Mouse (Mus musculus): Measurements from ENCODE around the gene Olfr703. TPM values are rescaled to one million over a fixed set of nuclear protein-coding genes. Genes with fewer than 3 reads are reported as not detected.

The Olfr703 gene
- not detected for polyA plus RNA-seq (2012; fragmentation: generic; extraction: Trizol)

DNA sequence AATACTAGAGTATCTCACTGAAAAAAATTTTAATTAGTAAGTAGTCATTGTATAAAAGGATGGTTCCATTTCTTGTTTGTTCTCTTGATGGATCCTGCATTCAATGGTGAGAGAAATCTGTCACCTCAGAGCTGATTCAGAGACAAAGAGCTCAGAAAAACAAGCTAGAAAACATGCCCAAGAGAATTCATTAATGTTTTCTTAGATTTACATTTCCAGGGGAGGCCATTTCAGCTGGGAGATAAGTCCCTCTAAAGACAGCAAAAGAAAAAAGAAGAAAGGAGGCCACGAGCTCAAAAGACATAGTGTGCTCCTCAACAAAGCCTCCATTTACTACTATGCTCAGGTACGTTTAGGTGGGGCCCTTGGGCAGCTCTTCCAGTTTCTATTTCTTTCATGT, at the start of gene Olfr703:
TSS of gene Olfr703 (plus strand) at position 301 of the 400 bp plus-strand sequence.
- no peak within 1 kb of the TSS for H3K4me3 ChIP-seq
- H3K4me2 ChIP-seq (ENCODE audit: low read depth): no peak within 1 kb of the TSS
- no peak for TF ChIP-seq MAX (IDR thresholded peaks at IDR 0.05; ENCODE audit: low read depth)
- no peak for TF ChIP-seq CEBPB (IDR thresholded peaks at IDR 0.05; ENCODE audit: insufficient read depth, poor library complexity, severe bottlenecking)
- TF ChIP-seq E2F4 (IDR thresholded peaks at IDR 0.05; ENCODE audit: insufficient read depth): no peak
- TF ChIP-seq SRF (IDR thresholded peaks at IDR 0.05; ENCODE audit: control insufficient read depth, insufficient read length, low read depth): no peak
- H3ac ChIP-seq (ENCODE audit: control insufficient read depth, insufficient read length): no peak within 1 kb of the TSS
- H3K27me3 ChIP-seq (ENCODE audit: control insufficient read depth, insufficient read depth, insufficient read length): no peaks in the 10 kb centered on the region
- H3K79me2 ChIP-seq (ENCODE audit: control insufficient read depth, insufficient read depth): no peaks in the 10 kb centered on the region
- no peaks in the 10 kb centered on the region for H3K36me3 ChIP-seq (ENCODE audit: control insufficient read depth, insufficient read depth)

DNA sequence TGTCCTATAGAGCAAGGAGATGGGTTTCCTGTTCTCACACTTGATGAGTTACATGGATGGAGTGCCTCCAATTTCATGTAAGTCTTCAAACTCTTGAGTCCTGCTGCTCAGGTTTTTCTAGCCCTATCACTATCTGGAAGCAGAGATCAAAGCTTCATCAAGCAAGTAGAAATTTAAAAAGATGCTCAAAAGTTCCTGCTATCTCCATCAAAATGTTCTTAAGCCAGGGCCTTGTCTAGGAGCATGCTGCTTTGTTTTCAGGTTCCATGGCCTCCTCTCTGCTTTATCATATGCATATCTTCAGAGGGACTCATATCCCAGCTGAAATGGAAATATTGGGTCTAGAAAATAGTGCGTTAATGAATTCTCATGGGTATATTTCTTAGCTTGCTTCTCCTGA, 34.4 kb upstream of the Olfr703 start, which contains the start of gene Olfr700:
TSS of gene Olfr700 (minus strand) at position 101 of the 400 bp plus-strand sequence.
- no peak for TF ChIP-seq TCF12 (IDR thresholded peaks at IDR 0.05; ENCODE audit: insufficient read depth, poor library complexity, severe bottlenecking)
- TF ChIP-seq CEBPB (IDR thresholded peaks at IDR 0.05; ENCODE audit: insufficient read depth, poor library complexity, severe bottlenecking): no peak
- TF ChIP-seq MYOD1 (IDR thresholded peaks at IDR 0.05; ENCODE audit: control insufficient read depth in 1 of 3, insufficient read length in 2 of 3, low read depth in 2 of 3): no peak
- TF ChIP-seq SRF (IDR thresholded peaks at IDR 0.05; ENCODE audit: control insufficient read depth, insufficient read length, low read depth): no peak
- TF ChIP-seq REST (IDR thresholded peaks at IDR 0.05; ENCODE audit: insufficient read depth, insufficient read length): no peak
- TF ChIP-seq TCF3 (IDR thresholded peaks at IDR 0.05; ENCODE audit: insufficient read length, low read depth): no peak
- TF ChIP-seq USF1 (IDR thresholded peaks at IDR 0.05; ENCODE audit: low read depth): no peak
- no peak for TF ChIP-seq MAX (IDR thresholded peaks at IDR 0.05; ENCODE audit: low read depth)
- TF ChIP-seq E2F4 (IDR thresholded peaks at IDR 0.05; ENCODE audit: insufficient read depth): no peak
- TF ChIP-seq POLR2A (IDR thresholded peaks at IDR 0.05; ENCODE audit: insufficient read length, low read depth): no peak
- TF ChIP-seq POLR2AphosphoS2 (IDR thresholded peaks at IDR 0.05; ENCODE audit: insufficient read length, low read depth): no peak
- TF ChIP-seq MYOG (IDR thresholded peaks at IDR 0.05; ENCODE audit: control insufficient read depth in 1 of 3, insufficient read depth in 1 of 3, insufficient read length in 2 of 3, low read depth in 2 of 3): no peak

DNA sequence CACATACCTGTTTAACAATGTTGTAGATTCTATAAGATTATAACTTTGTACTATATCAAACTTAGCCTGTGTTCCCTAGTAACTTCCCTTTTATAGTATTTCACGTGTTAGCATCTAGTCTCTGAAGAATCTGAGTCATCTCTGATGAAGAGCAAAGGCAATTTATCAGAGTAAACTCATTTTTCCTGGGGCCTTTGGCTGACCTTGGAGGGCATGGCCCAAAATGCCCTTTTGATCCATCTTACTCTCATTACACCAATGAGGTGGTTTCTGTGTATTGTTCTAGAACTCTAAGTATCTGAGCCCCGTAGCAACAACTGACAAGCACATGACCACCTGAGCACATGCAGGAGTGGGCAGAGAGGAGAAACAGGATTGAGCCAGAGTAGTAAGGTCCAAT, 29.3 kb upstream of the Olfr703 start, which contains the start of gene Olfr701:
TSS of gene Olfr701 (plus strand) at position 301 of the 400 bp plus-strand sequence.
- no peaks in the 10 kb centered on the region for H3K79me2 ChIP-seq (ENCODE audit: control insufficient read depth, insufficient read depth)
- no peak within 1 kb of the TSS for H3K4me3 ChIP-seq
- H3ac ChIP-seq (ENCODE audit: control insufficient read depth, insufficient read length): no peak within 1 kb of the TSS
- no peak for TF ChIP-seq USF1 (IDR thresholded peaks at IDR 0.05; ENCODE audit: low read depth)
- TF ChIP-seq POLR2A (IDR thresholded peaks at IDR 0.05; ENCODE audit: insufficient read length, low read depth): no peak
- no peak for TF ChIP-seq CEBPB (IDR thresholded peaks at IDR 0.05; ENCODE audit: insufficient read depth, poor library complexity, severe bottlenecking)
- TF ChIP-seq SRF (IDR thresholded peaks at IDR 0.05; ENCODE audit: control insufficient read depth, insufficient read length, low read depth): no peak
- TF ChIP-seq MAX (IDR thresholded peaks at IDR 0.05; ENCODE audit: low read depth): no peak
- H3K36me3 ChIP-seq (ENCODE audit: control insufficient read depth, insufficient read depth): no peaks in the 10 kb centered on the region
- H3K27me3 ChIP-seq (ENCODE audit: control insufficient read depth, insufficient read depth, insufficient read length): no peaks in the 10 kb centered on the region
- H3K4me2 ChIP-seq (ENCODE audit: low read depth): no peak within 1 kb of the TSS

More for the DNA sequence above, 34.4 kb upstream of the Olfr703 start, which contains the start of gene Olfr700:
- H3K4me2 ChIP-seq (ENCODE audit: low read depth): no peak within 1 kb of the TSS
- H3K27me3 ChIP-seq (ENCODE audit: control insufficient read depth, insufficient read depth, insufficient read length): no peaks in the 10 kb centered on the region
- H3K79me2 ChIP-seq (ENCODE audit: control insufficient read depth, insufficient read depth): no peaks in the 10 kb centered on the region
- no peak within 1 kb of the TSS for H3K4me3 ChIP-seq
- no peak within 1 kb of the TSS for H3ac ChIP-seq (ENCODE audit: control insufficient read depth, insufficient read length)
- H3K36me3 ChIP-seq (ENCODE audit: control insufficient read depth, insufficient read depth): no peaks in the 10 kb centered on the region

DNA sequence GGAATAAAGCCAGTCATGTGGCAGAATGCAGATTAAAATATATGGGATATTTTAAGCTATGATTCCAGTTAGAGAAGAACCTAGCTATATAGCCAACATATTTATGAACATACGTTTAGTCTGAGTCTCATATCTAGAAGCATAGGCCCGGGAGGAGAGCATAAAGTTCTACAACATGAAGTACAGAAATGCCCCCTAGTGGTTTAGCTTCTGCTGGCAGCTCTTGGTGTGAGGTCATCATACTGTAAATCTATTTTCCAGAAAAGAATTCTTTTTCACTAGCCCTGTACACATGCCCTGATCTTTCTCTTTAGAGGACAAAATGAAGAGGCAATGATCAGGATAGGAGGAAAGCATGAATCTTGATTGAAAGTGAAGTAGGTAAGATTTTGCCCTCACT, 27.4 kb upstream of the Olfr703 start:
- H3K4me2 ChIP-seq (ENCODE audit: low read depth): no peak overlapping the region
- TF ChIP-seq E2F4 (IDR thresholded peaks at IDR 0.05; ENCODE audit: insufficient read depth) (no peak), TCF12 (IDR thresholded peaks at IDR 0.05; ENCODE audit: insufficient read depth, poor library complexity, severe bottlenecking) (no peak), POLR2A (IDR thresholded peaks at IDR 0.05; ENCODE audit: insufficient read length, low read depth) (no peak), MYOD1 (IDR thresholded peaks at IDR 0.05; ENCODE audit: control insufficient read depth in 1 of 3, insufficient read length in 2 of 3, low read depth in 2 of 3) (no peak), MYOG (IDR thresholded peaks at IDR 0.05; ENCODE audit: control insufficient read depth in 1 of 3, insufficient read depth in 1 of 3, insufficient read length in 2 of 3, low read depth in 2 of 3) (no peak), MAX (IDR thresholded peaks at IDR 0.05; ENCODE audit: low read depth) (no peak), CEBPB (IDR thresholded peaks at IDR 0.05; ENCODE audit: insufficient read depth, poor library complexity, severe bottlenecking) (no peak), REST (IDR thresholded peaks at IDR 0.05; ENCODE audit: insufficient read depth, insufficient read length) (no peak), TCF3 (IDR thresholded peaks at IDR 0.05; ENCODE audit: insufficient read length, low read depth) (no peak), POLR2AphosphoS2 (IDR thresholded peaks at IDR 0.05; ENCODE audit: insufficient read length, low read depth) (no peak), SRF (IDR thresholded peaks at IDR 0.05; ENCODE audit: control insufficient read depth, insufficient read length, low read depth) (no peak), USF1 (IDR thresholded peaks at IDR 0.05; ENCODE audit: low read depth) (no peak)
- no peaks in the 10 kb centered on the region for H3K27me3 ChIP-seq (ENCODE audit: control insufficient read depth, insufficient read depth, insufficient read length)
- no peak overlapping the region for H3ac ChIP-seq (ENCODE audit: control insufficient read depth, insufficient read length)
- H3K79me2 ChIP-seq (ENCODE audit: control insufficient read depth, insufficient read depth): no peaks in the 10 kb centered on the region
- no peak overlapping the region for H3K4me3 ChIP-seq
- H3K36me3 ChIP-seq (ENCODE audit: control insufficient read depth, insufficient read depth): no peaks in the 10 kb centered on the region

DNA sequence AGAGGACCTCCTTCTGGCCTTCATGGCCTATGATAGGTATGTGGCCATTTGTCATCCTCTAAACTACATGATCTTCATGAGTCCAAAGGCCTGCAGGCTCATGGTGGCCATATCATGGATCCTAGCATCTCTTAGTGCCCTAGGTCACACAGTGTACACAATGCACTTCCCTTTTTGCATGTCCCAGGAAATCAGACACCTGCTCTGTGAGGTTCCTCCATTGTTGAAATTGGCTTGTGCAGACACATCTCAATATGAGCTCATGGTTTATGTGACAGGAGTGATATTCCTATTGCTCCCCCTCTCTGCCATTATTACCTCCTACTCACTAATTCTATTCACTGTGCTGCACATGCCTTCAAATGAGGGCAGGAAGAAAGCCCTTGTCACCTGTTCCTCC, 24.7 kb upstream of the Olfr703 start:
- H3K4me3 ChIP-seq: no peak overlapping the region
- H3ac ChIP-seq (ENCODE audit: control insufficient read depth, insufficient read length): no peak overlapping the region
- H3K79me2 ChIP-seq (ENCODE audit: control insufficient read depth, insufficient read depth): no peaks in the 10 kb centered on the region
- no peak overlapping the region for H3K4me2 ChIP-seq (ENCODE audit: low read depth)
- TF ChIP-seq MAX (IDR thresholded peaks at IDR 0.05; ENCODE audit: low read depth) (no peak), MYOG (IDR thresholded peaks at IDR 0.05; ENCODE audit: control insufficient read depth in 1 of 3, insufficient read depth in 1 of 3, insufficient read length in 2 of 3, low read depth in 2 of 3) (no peak), POLR2AphosphoS2 (IDR thresholded peaks at IDR 0.05; ENCODE audit: insufficient read length, low read depth) (no peak), REST (IDR thresholded peaks at IDR 0.05; ENCODE audit: insufficient read depth, insufficient read length) (no peak), MYOD1 (IDR thresholded peaks at IDR 0.05; ENCODE audit: control insufficient read depth in 1 of 3, insufficient read length in 2 of 3, low read depth in 2 of 3) (no peak), CEBPB (IDR thresholded peaks at IDR 0.05; ENCODE audit: insufficient read depth, poor library complexity, severe bottlenecking) (no peak)
- no peaks in the 10 kb centered on the region for H3K36me3 ChIP-seq (ENCODE audit: control insufficient read depth, insufficient read depth)
- no peaks in the 10 kb centered on the region for H3K27me3 ChIP-seq (ENCODE audit: control insufficient read depth, insufficient read depth, insufficient read length)
